Mouse (Mus musculus) limb, embryonic 11.5 days (tissue): Measurements from ENCODE around the gene Mrpl52. TPM values are rescaled to one million over a fixed set of nuclear protein-coding genes. Genes with fewer than 3 reads are reported as not detected.
A peak's percentile ranks its signal among the peaks of the same experiment; 100 is the strongest.

Source experiments
- ATAC-seq: fragments of 200-750 bp; cut with Nextera tagmentation; 2 replicates; pipeline ENCODE4 v1.8.0; 2017; ENCODE audit warnings: low read depth; ENCODE audit not compliant: insufficient number of reproducible peaks, low FRiP score, low TSS enrichment
- DNase-seq: peaks from one replicate; pipeline ENCODE4 v3.0.0-alpha.2; 2015; ENCODE audit warnings: low spot score
- H3K27ac ChIP-seq: fragments of 300-500 bp; sonication (generic); replicated peaks from 2 replicates; pipeline ENCODE4 v1.5.1; 2014; ENCODE audit warnings: low read depth, mild to moderate bottlenecking, low read length
- H3K27me3 ChIP-seq: fragments of 300-500 bp; sonication (generic); 2 replicates; pipeline ENCODE4 v1.6.1; 2014; ENCODE audit warnings: mild to moderate bottlenecking, low read length, mixed read lengths; ENCODE audit not compliant: control insufficient read depth, insufficient read depth
- H3K36me3 ChIP-seq: fragments of 300-500 bp; sonication (generic); 2 replicates; pipeline ENCODE4 v1.6.1; 2014; ENCODE audit warnings: mild to moderate bottlenecking, low read length, moderate library complexity, mixed read lengths; ENCODE audit not compliant: control insufficient read depth, insufficient read depth
- H3K4me1 ChIP-seq: fragments of 300-500 bp; sonication (generic); 2 replicates; pipeline ENCODE4 v1.6.1; 2014; ENCODE audit warnings: low read length, mixed read lengths; ENCODE audit not compliant: control insufficient read depth, insufficient read depth
- H3K4me2 ChIP-seq: fragments of 300-500 bp; sonication (generic); 2 replicates; pipeline ENCODE4 v1.6.1; 2014; ENCODE audit warnings: low read depth, mild to moderate bottlenecking, moderate library complexity; ENCODE audit not compliant: severe bottlenecking
- H3K4me3 ChIP-seq: fragments of 300-500 bp; sonication (generic); 2 replicates; pipeline ENCODE4 v1.5.1; 2014; ENCODE audit warnings: low read depth, low read length
- H3K9ac ChIP-seq: fragments of 300-500 bp; sonication (generic); 2 replicates; pipeline ENCODE4 v1.6.1; 2014; ENCODE audit warnings: mild to moderate bottlenecking, low read length
- H3K9me3 ChIP-seq: fragments of 300-500 bp; sonication (generic); 2 replicates; pipeline ENCODE4 v1.6.1; 2016; ENCODE audit warnings: low read length; ENCODE audit not compliant: control insufficient read depth
- WGBS: fragments of 180-500 bp; shearing (Covaris S2); extraction: QIAGEN DNeasy Blood & Tissue Kit; methylation state at CpG from one replicate; pipeline ENCODE4 v1.1.7; 2014; 5-methylcytosine and 5-hydroxymethylcytosine counted together
- polyA plus RNA-seq: library from polyadenylated mRNA; unstranded; fragments of >200 nt; fragmentation: Nextera tagmentation; extraction: Ambion mirVana; gene quantifications from 2 replicates; pipeline ENCODE4 v1.2.1, GENCODE M21; 2014

The Mrpl52 gene
- polyA plus RNA-seq, 1 experiment from 2014 or later, result 236 TPM

DNA sequence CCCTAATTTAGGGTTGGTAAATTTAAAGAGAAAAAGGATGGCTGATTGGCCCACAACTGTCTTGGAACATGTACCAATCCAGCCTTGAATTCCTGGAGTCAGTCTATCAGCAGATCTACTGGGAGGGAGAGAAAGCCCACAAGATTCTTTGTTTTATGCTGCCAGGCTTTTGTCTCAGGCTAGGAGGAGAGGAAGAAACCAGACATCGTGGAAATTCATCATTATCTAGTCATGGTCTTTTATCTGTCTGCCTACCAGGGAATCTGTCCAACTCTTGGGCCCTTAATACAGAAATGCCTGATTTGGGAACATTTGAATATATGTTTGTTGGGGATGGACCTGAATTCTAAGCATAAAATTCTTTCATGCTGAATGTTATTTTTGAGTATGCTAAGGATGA is 1.2 kb upstream of the Mrpl52 start:
- H3K9me3 ChIP-seq, result no peaks in the 10 kb centered on the region
- H3K27ac ChIP-seq, result no peak overlapping the region
- H3K36me3 ChIP-seq, result no peaks in the 10 kb centered on the region; the same call in 1 of the 2 replicates
- no peak overlapping the region for H3K4me3 ChIP-seq
- no peak overlapping the region for H3K9ac ChIP-seq
- no peaks in the 10 kb centered on the region for H3K27me3 ChIP-seq
- 0 out of 2 replicates have a peak, but pooled peaks cover 2% of the 10 kb centered on the region for H3K4me1 ChIP-seq
- H3K4me2 ChIP-seq, result no peak overlapping the region
- 91% methylated on average over 1 of the region's 1 CpGs for WGBS
- DNase-seq (no peak), ATAC-seq (no peak)

DNA sequence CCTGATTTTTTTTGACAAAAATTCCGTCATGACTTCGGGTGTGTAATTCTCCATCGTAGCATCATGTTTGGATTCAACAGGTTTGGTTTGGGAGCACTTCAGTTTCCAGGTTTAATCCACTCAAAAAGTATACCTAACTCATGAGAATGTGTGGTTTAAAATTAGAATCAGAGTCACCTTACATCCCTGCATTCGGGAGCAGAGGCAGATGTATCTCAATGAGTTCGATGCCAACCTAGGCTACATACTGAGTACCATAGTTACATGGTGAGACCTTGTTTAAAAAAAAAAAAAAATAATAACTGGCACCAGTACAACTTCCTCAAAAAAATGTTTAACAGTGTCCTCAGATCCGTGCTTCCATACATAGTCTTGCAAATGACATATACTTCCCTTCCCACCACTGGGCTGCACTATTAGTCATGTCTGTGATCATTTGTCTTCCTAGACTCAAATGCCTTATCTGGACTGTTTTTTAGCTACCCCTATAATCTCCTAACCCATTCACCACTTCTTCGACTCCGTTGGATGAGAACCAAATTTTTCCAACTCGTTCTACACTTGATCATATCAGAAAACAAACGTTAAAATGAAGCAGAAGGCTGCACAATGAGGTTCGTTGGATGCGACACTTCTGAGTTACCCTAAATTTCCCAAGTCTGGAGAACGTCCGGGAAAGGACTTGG is 563 bp upstream of the Mrpl52 start:
- H3K4me3 ChIP-seq, result peak overlapping the region; percentile 95
- peak overlapping the region; percentile 64 for H3K4me2 ChIP-seq
- H3K9ac ChIP-seq, result peak overlapping the region; percentile 80
- DNase-seq (no peak), ATAC-seq (no peak)
- H3K36me3 ChIP-seq, result no peaks in the 10 kb centered on the region; the same call in 1 of the 2 replicates
- no peaks in the 10 kb centered on the region for H3K27me3 ChIP-seq
- WGBS, result 34% methylated on average over 14 of the region's 14 CpGs
- H3K9me3 ChIP-seq, result no peaks in the 10 kb centered on the region
- H3K4me1 ChIP-seq, result 0 out of 2 replicates have a peak, but pooled peaks cover 6% of the 10 kb centered on the region
- peak overlapping the region; percentile 38; the same call in 1 of the 2 replicates for H3K27ac ChIP-seq

GRCm38 (mm10) chr14:54427696-54428095 is 987 bp downstream of the Mrpl52 start:
- no peak for ATAC-seq
- Histone ChIP-seq H3K27ac (no peak overlapping the region), H3K9me3 (no peaks in the 10 kb centered on the region), H3K27me3 (no peaks in the 10 kb centered on the region), H3K4me2 (peak overlapping the region; percentile 64; the same call in 1 of the 2 replicates), H3K4me3 (peak overlapping the region; percentile 95), H3K36me3 (no peaks in the 10 kb centered on the region; the same call in 1 of the 2 replicates), H3K4me1 (0 out of 2 replicates have a peak, but pooled peaks cover 6% of the 10 kb centered on the region), H3K9ac (no peak overlapping the region)
- 95% methylated on average over 7 of the region's 7 CpGs for WGBS
- DNase-seq, result no peak

DNA sequence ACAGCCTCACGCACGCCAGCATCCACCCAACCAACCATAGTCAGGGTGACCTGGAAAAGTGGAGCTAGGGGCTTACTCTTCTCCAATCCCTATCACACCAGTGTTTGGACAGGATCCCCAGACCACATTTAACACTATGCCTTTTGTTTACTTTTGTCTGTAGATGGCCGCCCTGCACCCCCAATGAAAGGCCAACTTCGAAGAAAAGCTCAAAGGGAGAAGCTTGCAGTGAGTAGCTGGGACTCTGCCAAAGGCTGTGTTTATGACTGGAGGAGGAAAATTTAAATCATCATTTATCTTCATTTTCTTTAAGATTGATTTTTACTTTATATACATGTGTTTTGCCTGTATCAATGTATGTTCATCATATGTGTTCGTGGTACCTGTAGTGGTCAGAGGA is 1.7 kb downstream of the Mrpl52 start:
- peaks cover 10% of the 10 kb centered on the region; the same call in 1 of the 2 replicates for H3K4me1 ChIP-seq
- no peak overlapping the region for H3K4me3 ChIP-seq
- WGBS, result 96% methylated on average over 5 of the region's 5 CpGs
- ATAC-seq (no peak), DNase-seq (no peak)
- no peak overlapping the region for H3K9ac ChIP-seq
- H3K27me3 ChIP-seq, result no peaks in the 10 kb centered on the region
- no peak overlapping the region for H3K4me2 ChIP-seq
- H3K27ac ChIP-seq, result no peak overlapping the region
- H3K9me3 ChIP-seq, result no peaks in the 10 kb centered on the region
- no peaks in the 10 kb centered on the region; the same call in 1 of the 2 replicates for H3K36me3 ChIP-seq

DNA sequence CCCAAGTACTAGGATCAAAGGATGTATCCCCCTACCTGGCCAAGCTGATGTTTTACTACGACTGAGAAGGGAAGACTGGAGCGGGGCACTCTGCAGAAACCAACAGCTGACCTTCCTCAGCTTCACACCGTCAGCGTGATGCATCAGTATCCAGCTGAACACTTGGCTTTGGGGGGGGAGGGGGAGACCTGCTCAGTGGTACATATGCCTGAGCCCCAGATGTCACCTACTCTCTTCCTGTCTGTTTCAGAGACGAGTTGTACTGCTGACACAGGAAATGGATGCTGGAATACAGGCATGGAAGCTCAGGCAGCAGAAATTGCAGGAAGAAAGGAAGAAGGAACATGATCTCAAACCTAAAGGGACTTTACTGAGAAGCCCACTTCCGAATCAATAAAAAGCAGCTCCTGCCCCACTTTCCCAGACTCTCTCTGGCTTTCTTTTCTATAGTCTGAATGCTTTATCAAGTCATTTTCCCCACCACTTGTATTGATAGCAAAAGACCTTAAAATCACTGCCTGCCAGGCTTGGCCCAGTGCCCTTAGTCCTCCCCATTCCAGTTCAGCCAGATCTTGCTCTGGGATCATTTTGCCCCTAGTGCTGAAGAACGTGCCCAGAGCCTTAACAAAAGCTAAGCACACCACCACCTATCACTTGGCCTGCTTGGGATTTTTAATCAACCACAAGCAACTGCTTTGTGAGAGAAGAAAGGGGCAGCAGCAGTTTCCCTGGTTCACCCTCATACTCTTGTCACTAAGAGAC is 2.8 kb downstream of the Mrpl52 start:
- H3K9me3 ChIP-seq, result no peaks in the 10 kb centered on the region
- H3K4me2 ChIP-seq, result no peak overlapping the region
- H3K4me3 ChIP-seq, result no peak overlapping the region
- H3K27ac ChIP-seq, result no peak overlapping the region
- ATAC-seq (no peak), DNase-seq (no peak)
- H3K36me3 ChIP-seq, result no peaks in the 10 kb centered on the region; the same call in 1 of the 2 replicates
- no peak overlapping the region for H3K9ac ChIP-seq
- WGBS, result 70% methylated on average over 7 of the region's 7 CpGs
- no peaks in the 10 kb centered on the region for H3K27me3 ChIP-seq
- peaks cover 17% of the 10 kb centered on the region for H3K4me1 ChIP-seq

DNA sequence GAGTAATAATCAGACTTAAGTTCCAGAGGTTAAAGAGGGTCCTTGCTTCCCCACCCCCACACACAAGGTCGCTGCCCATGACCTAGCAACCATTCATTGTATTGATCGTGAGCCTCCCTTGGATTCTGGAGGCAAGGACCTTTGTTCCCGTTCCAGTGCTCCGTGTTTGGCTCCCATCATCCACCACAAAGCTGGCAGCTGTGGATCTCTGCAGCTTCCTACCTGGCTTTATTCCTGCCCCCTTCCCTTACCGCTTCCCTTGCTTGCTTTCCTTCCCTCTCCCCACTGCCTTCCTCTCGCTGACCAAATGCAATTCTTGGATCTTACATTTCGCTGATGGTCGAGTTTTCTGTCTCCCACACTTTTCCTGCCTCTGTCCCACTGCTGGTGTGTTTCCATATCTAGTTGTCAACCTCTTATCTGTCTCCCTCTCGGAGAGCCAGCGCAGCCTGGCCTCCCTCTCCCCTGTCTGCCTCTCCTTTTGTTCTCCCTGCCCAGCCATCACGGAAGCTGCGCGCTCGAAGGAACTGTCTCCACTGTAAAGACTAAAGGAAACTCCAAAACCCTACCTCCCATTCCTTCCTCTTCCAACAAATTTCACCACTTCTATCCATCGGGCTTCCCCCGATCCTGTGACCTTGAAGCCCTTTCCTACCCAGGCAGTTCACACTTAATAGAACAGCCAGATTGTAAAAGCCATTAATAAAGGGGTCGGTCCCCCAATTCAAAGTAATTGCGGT is 3.9 kb downstream of the Mrpl52 start:
- no peak for ATAC-seq
- Histone ChIP-seq H3K4me3 (peak overlapping the region; percentile 89), H3K4me1 (peaks cover 17% of the 10 kb centered on the region), H3K27ac (peak overlapping the region; percentile 96), H3K9ac (peak overlapping the region; percentile 98), H3K9me3 (no peaks in the 10 kb centered on the region), H3K27me3 (no peaks in the 10 kb centered on the region), H3K36me3 (no peaks in the 10 kb centered on the region; the same call in 1 of the 2 replicates), H3K4me2 (peak overlapping the region; percentile 80)
- DNase-seq, result peak; percentile 61
- WGBS, result 7% methylated on average over 18 of the region's 18 CpGs

GRCm38 (mm10) chr14:54431334-54432077 is 4.8 kb downstream of the Mrpl52 start, which contains the start of gene Mmp14:
Gene Mmp14, plus strand, starts transcription at chr14:54431612.
- H3K9me3 ChIP-seq, result no peaks in the 10 kb centered on the region
- ATAC-seq (peak; percentile 44), DNase-seq (peak; percentile 84)
- H3K36me3 ChIP-seq, result peaks cover 5% of the 10 kb centered on the region; the same call in 1 of the 2 replicates
- H3K4me1 ChIP-seq, result peaks cover 17% of the 10 kb centered on the region
- H3K27ac ChIP-seq, result peak within 1 kb of the TSS; percentile 96
- peak within 1 kb of the TSS; percentile 80 for H3K4me2 ChIP-seq
- peak within 1 kb of the TSS; percentile 89 for H3K4me3 ChIP-seq
- H3K9ac ChIP-seq, result peak within 1 kb of the TSS; percentile 98
- H3K27me3 ChIP-seq, result no peaks in the 10 kb centered on the region
- 0% methylated on average over 44 of the region's 49 CpGs for WGBS
